Mouse (Mus musculus) adrenal gland (tissue): ENCODE results near the gene Kat5.

Source experiments
- intact Hi-C: fragments of 180-260 bp; cut with DNase I; formaldehyde crosslinking; loops from one replicate; pipeline ENCODE4 v1.15.1; 2025

The Kat5 gene

DNA sequence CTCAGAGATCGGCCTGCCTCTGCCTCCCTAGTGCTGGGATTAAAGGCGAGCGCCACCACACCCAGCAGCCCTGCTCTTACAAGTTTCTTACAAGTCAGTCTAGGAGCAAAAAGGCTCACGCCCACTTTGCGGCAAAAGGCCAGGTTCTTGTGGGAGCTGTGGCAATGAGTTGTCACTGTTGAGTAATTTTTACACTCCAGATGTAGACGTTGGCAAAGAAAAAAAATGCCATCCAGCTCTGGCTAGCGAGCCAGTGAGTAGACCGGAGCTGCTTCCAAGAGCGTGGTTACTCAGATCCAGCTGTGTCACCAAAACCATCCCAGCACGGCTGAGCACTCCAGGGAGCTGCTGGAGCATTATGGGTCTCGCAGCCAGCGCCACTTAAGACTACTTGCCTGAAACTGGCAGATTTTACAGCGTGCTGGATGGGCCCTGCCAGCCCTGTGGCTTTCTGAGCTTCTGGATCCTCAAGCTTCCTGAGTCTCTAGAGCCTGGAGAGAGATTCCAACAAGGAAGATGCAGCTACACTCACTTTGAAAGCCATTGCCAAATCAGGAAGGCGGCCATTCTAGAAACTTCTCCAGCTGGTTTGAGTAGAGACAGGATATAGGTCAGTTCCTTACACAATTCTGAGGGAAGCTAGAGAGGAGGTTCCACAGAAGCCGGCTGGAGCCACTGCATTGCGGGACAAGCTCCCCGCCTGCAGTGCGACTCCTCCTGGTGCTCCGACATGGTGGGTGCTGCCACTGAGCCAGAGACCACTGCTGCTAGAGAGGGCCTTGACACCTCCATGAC is 37.5 kb downstream of the Kat5 start:
- intact Hi-C loops = no loop called here

DNA sequence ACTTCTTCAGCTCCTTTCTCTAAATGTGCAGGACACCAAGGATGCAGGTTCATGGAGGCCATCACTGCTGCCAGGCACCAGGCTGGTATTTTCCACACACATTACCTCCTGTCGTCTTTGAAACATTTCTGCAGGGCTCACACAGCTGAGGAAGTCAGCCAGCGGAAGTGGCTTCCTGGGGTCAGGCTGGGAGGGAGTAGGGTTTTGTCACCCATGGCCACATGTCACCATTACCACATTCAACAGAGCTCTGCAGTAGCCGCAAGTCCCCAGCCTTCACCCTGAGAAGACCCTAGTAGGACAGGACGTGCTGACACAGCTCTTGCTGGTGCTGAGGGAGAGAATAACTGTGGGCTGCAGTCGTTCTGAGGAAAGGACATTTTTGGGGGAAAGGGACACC is 38.2 kb downstream of the Kat5 start:
- intact Hi-C loops = no loop called here

DNA sequence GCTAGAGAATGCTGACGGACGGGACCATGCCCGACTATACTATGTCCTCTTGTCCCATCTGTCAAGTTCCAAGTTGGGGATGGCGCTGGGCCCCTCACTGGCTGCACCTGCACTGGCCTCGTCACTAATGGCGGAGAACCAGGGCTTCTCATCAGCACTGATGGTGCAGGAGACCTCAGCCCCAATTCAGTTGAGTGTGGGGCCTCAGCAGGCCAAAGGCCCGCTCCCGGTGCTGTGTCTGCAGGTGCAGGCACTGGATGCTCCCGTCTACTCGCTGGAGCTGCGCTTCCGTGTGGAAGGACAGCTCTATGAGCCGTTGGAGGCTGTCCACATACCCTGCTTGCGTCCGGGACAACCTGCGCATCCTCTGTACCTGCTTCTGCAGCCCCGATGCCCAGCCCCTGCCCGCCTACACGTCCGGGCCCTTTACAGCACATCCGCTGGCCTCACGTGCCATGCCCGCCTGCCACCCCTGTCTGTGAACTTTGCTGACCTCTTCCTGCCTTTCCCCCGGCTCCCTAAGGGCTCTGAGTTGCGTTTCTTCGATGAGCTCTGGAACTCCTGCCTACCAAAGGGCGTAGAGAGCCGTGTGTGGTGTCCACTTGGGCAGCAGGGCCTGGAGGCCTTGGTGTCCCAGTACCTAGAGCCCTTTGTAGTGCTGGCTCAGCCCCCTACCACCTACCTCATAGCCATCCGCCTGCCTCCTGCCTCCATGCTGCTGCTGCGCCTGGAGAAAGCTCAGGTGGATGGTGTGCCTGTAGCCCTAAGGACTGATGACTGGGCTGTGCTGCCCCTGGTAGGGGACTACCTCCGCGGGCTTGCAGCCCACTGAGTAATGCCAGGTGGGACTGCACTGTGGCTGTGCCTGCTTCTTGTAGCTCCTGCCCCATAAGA is 39.4 kb downstream of the Kat5 start:
- intact Hi-C loops = no loop called here

DNA sequence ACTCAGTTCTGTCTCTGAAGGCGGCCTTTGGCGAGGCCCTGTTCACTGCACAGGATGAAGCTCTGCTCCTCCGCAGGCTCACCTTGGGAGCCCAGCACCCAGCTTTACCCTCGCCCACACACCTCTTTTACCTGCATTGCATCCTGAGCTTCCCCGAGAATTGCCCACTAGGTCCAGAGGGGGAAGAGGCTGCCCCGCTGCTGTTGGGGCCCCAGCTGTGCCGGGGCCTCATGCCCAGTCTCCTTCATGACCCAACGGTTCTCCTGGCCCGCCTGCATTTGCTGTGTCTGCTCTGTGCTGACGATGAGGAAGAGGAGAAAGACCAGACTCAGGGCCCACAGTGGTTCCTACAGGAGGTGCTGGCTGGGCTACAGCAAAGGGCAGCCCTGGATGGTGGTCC is 40.5 kb downstream of the Kat5 start:
- intact Hi-C loops = no loop called here

DNA sequence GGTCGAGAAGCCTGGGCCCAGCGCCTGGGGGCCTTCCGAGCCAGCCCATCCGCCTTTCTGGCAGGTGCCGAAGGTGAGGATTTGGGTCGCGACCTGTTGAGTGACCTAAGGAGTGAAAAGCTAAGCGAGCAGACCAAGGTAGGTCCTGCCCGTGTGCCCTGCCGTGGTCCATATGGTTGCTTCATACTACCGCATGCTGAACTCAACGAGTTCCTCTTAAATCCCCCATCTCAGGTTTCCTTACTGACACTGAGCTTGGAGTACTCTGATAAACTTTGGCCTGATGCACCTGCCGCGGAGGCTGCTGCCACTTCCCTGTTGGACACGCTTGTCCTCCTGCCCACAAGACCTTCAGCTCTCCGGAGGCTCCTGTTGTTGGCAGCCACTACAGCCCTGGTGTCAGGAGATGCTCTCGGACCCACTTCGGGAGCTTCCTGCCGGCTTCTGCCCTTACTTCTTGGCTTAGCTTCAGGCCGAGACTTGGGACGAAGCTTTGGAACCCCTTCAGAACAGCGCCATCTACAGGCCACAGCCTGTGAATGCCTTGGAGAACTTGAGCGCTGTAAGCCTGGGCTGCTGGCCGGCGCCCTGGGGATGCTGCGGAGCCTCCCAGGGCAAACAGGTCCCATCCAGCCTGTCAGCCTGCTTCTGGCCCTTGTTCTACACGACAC is 41.4 kb downstream of the Kat5 start:
- intact Hi-C loops = loop anchor here (1.0 kb wide), 1 partner anchor 39 kb away; no protein-coding TSS in a partner anchor

DNA sequence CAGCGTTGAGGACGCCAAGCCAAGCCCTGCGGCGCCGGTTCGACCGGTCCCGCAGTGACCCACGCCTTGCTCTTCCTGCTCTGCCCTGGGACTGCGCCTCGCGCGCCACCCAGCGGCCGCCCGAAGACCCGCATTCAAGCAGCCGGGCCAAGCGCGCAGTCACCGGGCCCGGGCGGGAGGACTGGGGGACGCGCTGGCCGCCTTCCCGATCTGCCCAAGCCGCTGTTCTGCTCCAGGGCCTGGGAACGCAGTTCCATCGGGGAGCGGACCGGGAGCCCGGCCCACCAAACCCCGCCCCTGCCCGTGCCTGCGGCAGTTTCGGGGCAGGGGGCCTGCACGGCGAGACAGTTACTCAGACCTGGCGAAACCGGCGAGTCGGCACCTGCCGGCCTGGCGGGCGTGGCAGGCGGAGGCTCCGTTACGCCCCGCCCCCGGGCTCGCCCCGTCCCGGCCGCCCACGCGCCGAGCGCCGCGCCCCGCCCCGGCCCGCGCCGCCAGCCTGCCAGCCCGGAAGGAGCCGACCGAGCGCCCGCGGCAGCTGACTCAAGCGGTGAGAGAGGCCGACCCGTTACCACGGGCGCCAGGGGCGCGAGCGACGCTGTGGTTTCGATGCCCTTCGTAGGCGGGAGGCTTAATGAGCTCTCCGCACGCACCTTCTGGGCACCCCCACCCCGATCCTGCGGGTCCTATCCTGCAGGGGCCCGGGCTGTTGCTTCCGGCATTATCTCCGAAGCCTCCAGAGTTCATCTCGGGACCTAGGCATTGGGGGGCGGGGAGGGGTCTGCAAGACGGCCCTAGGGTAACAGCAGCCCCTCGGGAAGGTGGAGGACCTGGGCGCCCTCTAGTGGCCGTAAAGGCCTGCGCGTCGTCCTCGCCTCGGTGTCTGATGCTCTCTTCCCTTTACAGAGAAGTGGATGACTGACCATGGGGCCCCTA is 42.2 kb downstream of the Kat5 start, which contains the start of gene Ap5b1:
Gene Ap5b1 (plus strand): TSS at position 492 of the 936 bp plus-strand sequence.
- intact Hi-C loops = loop anchor here (1.0 kb wide), 1 partner anchor 39 kb away; no protein-coding TSS in a partner anchor

DNA sequence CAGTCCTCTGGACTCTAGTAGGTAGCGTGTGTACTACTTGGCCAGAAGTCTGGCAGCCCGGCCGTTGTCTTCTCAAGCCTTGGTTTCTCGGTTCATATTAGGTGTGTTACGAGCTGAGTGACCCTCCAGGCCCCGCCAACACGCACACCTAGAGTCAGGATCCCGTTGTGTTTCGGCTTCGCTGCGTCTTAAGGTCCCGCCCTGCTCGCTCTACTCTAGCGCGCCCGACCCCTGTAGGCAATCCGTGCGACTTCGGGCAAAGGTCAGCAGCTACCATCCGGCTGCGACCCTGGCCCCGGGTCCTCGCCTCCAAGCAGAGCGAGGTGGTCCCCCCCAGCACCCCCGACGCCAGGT is 42.9 kb downstream of the Kat5 start:
- intact Hi-C loops = no loop called here

DNA sequence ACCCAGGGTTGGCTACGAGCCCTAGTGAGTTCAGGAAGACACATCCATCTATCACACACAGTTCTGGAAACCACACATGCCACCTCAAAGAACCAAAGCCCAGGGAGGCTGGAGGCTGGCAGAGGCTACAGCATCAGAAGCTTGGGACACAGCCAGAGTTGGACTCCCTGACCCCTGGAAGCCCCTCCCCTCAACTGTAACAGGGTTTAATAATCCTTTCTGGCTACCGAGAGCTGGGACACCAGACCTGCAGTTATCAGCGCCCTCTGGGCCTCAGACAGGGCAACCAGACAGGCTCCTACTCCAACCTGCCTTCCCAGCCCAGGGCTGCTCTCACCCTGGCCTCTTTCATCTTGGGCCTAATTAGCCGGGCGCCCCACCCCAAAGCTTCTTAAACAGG is 43.7 kb downstream of the Kat5 start:
- intact Hi-C loops = no loop called here

DNA sequence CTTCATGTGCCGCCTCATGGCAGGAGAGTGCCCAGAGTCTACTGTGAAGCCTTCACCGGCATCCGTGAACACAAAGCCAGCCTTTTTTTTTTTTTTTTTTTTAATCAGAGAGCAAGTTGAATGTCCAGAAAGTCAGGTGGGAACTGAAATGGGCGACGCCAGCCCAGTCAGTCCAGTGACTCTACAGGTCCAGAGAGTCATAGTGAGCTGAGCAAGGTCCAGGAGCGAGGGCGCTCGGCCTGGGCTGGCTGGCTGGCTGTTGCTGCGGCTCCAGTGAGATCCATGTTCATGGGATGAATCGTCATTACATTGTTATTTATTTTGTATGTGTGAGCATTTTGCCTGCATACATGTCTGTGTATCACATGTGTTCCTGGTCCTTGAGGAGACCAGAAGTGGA is 47.3 kb downstream of the Kat5 start:
- intact Hi-C loops = no loop called here

DNA sequence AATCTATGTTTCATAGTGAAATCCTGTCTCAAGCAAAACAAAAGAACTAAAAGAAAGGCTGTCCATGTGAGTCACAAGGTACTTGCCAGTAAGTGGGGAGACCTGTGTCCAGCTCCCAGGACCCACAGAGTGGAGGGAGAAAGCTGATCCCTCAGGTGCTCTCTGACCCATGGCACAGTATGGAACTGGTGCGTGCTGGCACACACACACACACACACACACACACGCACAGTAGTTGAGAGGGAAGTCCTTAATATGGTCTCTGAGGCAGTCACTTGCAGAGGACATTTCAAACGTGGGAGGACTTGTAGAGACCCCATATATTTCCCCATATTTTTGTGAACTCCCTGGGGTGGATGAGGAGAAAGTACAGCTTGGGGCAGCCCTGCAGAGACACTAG is 48.2 kb downstream of the Kat5 start:
- intact Hi-C loops = no loop called here

DNA sequence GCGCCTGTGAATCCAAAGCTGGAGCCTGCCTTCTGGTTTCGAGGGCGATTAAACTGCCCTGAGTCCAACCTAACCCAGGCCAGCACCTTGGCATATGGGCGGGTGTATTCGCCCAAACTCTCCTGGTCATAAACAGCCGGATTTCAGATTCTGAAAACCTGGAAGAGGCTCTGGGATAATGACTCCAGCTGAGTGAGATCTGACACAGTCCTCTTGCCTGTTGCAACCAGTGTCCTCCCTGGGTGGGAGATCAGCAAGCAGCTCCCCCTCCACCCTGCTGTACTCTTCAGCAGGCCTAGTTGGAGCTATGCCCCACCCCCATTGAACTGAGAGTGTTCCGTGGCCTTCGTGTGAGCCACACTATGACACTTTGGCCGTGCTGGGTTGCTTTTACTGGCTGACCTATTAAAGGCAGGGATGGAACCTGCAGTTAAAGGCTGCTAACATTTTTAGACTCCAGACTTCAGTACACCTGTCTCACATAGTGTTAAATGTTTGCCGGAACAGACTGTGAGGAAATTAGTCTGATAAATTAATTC is 48.7 kb downstream of the Kat5 start:
- intact Hi-C loops = no loop called here

DNA sequence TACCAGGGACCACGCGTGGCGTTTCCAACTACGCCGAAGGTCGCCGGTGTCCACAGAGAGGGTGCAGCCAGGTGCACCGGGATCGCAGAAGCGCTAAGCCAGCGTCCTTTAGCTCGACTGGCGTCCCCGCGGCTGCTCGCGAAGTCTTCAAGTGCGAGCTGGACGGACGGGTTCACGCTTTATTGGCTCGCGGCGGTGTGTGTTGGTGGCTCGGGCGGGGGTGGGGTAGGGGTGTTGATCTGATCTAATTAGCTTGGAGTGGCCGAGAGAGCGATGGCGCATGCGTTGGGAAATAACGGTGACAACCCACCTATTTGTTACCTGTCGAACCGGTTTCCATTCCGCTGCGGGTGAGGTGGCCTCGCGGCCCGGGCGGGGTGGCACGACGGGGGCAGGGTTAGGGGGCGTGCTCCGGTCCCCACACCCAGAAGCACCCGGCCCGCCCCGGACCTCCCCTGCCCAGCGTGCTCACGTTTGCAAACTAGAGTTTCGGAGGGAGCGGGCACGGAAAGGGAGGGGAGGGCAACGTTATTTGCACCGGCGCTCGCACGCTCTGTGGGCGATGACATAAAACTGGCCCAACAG is 49.5 kb downstream of the Kat5 start, which contains the start of gene Ovol1:
Gene Ovol1 (minus strand): TSS at position 190 of the 585 bp plus-strand sequence.
- intact Hi-C loops = no loop called here

DNA sequence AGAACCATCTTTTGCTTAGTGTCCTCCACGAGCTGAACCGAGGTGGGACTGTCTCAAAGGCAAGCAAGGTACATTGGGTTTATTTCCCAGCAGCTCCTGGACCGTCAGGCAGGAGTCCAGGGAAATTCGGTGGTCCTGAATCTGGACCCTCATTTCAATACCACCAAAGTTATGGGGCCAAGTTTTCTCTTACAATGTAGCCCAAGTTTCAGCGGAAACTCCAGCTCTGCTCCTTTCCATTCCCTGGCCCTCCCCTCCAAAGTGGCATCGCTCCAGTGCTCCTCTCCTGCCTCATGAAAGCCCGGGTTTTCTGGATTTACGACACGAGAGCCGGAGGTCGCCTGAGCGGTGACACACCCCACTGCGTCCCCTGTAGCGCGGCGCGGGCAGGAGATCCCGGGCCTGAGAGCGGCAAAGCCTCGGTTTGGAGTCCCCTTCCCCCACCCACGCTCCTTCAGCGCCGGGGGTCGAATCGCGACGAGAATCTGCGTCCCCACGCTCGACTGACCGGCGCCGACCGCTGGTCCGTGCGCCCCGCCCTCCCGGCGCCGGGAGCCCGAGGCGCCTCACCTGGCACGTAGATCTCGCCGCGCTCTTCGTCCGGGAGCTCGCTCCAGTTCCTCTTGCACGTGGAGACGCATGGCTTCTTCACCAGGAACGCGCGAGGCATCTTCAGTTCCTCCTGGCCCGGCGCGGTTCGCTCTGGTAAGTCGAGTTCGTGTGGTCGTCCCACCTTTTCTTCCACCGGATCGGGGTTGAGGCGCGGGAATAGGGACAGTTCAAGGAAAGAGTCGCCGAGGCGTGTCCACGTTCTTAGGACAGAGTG is 50.2 kb downstream of the Kat5 start:
- intact Hi-C loops = no loop called here

DNA sequence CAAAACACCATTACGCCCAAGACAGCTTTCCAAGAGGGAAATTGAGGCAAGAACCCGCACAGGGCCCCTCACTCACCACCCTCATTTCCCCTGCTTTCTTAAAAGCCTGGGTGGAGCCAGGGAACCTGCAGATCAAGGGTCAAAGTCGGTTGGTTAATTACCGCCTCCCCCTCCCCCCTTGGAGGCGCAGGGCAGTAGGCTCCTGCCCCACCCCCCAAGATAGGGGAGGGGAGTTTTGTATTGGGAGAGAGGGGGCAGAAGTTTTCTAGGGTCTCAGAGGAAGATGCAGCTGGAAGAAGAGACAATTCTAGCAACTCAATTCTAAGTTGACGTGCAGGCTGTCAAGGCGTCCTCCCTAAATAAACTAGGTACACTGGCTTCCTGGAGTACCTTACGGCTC is 50.8 kb downstream of the Kat5 start:
- intact Hi-C loops = no loop called here

DNA sequence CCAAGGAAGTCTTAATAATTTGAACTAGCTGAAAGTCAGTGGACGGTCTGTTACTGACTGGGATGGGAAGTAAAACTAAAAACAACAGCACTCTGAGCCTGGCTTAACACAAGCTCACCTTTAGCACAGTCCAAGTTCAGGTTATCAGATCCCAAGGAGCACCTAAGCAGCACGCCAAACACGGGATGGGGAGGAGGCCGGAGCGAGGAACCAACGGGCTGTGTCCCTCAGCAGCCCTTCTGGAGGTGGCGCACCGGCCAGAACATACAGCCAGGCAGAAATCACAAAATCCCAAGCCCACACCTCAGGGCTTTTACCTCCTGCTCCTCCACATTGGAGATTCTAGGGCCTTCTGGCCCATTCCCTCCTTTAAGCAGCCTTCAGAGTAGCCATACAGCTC is 51.3 kb downstream of the Kat5 start:
- intact Hi-C loops = no loop called here

DNA sequence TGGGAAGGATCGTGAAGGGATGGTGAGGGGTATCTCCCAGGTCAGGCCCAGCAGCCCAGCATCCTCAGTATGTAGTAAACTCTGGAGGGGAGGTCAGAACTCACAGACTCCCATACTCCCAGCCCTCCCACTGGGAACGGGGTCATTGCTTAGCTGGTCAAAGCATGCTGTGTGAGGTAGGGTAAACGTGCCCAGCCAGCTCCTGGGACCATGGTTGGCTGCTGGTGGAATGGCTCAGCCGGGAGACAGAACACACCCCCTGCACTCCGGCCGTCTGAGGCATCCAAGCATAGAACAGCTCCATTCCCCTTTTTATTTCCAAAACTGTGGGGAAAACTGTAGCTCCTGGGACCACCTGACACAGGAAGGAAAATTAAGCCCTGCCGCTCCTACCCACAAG is 51.9 kb downstream of the Kat5 start:
- intact Hi-C loops = no loop called here

DNA sequence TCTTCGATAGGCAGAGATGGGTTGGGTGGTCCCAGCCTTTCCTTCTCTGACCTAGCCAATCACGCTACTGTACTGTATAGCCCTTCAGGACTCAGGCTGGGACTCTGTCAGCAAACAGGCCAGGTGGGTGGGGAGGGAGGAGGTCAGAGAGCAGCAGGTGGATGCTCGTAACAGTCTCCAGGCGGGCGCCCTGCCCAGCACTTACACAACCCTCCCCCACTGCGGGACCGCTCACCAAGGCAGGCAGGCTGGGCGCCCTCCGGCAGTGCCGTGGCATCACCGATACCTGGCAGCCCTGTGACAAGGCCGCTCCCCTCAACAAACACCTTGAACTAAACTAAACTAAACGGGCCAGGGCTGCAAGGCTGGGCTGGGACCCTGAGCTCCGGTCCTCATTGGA is 55.8 kb downstream of the Kat5 start:
- intact Hi-C loops = no loop called here

DNA sequence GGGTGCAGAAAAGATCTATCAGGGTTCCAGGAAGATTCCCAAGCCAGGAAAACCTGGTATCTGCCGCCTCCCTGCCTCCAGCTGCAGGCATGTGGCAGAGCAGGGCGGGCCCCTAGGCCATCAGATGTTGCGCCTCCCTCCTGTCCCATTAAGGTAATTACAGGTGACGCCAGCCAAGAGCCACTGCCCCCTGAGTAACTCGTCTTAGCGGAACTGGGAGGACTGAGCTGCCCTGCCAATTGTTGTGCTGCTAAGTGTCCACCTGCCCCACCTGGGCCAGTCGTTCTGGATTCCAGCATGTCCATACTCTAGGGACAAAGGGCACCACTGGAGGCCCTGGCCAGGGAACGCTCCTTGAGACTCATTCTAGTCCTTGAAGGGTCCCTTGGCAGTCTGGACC is 56.2 kb downstream of the Kat5 start:
- intact Hi-C loops = no loop called here
